Mouse (Mus musculus): ENCODE measurements around the gene Wdfy2. TPM values are rescaled to one million over a fixed set of nuclear protein-coding genes. Genes with fewer than 3 reads are reported as not detected.

The Wdfy2 gene
- polyA plus RNA-seq, 1 experiment from 2014 or later = 7.6 TPM

DNA sequence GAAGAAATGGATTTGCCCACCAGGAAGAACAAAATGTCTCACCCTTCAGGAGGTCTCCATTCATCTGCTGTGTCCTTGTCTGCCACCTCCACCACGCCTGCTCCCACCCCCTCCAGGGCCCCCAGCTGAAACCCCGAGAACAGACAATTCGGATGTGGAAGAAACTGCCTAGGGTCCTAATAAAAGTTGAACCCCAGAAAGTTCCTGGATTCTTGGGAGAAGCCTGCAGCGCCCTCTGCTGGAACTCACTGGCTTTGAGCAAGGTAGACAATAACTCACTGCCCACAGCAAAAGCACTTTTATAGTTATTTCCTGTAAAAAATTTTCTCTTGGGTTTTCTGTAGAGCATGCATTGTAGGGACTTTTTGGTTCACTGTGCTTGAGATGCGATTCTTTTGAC, 137.6 kb downstream of the Wdfy2 start:
- no peak overlapping the region for H3K9ac ChIP-seq (ENCODE audit: low read length)
- no peak overlapping the region for H3K4me2 ChIP-seq (ENCODE audit: low read length)
- 15% methylated on average over 5 of the region's 5 CpGs for WGBS
- no peaks in the 10 kb centered on the region for H3K9me3 ChIP-seq (ENCODE audit: control insufficient read depth, low read length)
- H3K36me3 ChIP-seq (ENCODE audit: control insufficient read depth, insufficient read depth, low read length) = no peaks in the 10 kb centered on the region
- DNase-seq (ENCODE audit: low spot score) = peak; percentile 82
- ATAC-seq (replicated peaks; ENCODE audit: low FRiP score, low TSS enrichment, low read depth) = no peak
- H3K27ac ChIP-seq (ENCODE audit: low read depth) = no peak overlapping the region
- no peaks in the 10 kb centered on the region for H3K4me1 ChIP-seq (replicated peaks; ENCODE audit: control insufficient read depth, insufficient read depth, low read length)
- H3K4me3 ChIP-seq (ENCODE audit: low read depth, low read length) = no peak overlapping the region
- no peaks in the 10 kb centered on the region for H3K27me3 ChIP-seq (replicated peaks; ENCODE audit: control insufficient read depth, insufficient read depth, low read length)

DNA sequence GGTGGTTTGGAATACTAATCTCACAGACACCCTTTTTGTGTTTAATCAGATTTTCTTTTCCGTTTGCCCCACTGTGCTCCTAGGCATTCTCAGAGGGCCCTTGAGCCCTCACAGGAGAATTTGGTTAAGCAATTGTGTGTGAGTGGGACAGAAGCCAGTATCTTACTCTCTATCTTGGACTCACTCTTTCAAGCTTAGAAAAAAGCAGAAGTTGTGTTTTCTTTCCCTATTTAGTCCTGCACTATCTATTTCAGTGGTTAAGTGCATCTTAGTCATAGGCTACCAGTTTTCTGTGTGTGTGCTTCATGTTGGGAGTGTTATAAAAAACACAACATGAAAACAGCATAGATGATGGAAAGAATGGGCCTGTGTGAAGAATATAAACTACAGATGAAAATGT, 142.3 kb downstream of the Wdfy2 start:
- no peak for ATAC-seq (replicated peaks; ENCODE audit: low FRiP score, low TSS enrichment, low read depth)
- WGBS = 80% methylated on average over 1 of the region's 1 CpGs
- H3K9me3 ChIP-seq (ENCODE audit: control insufficient read depth, low read length) = no peaks in the 10 kb centered on the region

DNA sequence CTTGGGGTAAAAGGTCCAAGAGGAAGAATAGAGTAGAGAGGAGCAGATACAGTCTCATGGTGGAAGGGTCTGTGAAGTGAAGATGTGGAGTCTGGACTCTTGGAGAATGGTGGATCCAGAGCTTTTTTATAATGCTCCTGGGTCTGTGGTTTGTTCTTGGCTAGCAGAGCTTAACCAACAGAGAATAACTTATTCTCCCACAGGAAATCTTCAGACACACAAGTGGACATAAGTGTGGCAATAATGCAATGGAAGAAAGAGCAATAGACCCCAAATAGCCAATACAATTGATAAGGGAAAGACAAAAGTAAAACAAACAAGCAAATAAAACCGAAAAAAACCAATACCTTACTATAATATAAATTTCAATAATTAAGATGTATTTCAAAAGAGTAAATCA, 146.9 kb downstream of the Wdfy2 start, which contains the start of gene Defb48:
Defb48 (minus strand) TSS at position 101 of the 400 bp plus-strand sequence.
- H3K4me1 ChIP-seq (replicated peaks; ENCODE audit: control insufficient read depth, insufficient read depth, low read length) = no peaks in the 10 kb centered on the region
- no peak within 1 kb of the TSS for H3K9ac ChIP-seq (ENCODE audit: low read length)
- H3K4me3 ChIP-seq (ENCODE audit: low read depth, low read length) = no peak within 1 kb of the TSS
- no peaks in the 10 kb centered on the region for H3K27me3 ChIP-seq (replicated peaks; ENCODE audit: control insufficient read depth, insufficient read depth, low read length)
- H3K36me3 ChIP-seq (ENCODE audit: control insufficient read depth, insufficient read depth, low read length) = no peaks in the 10 kb centered on the region
- H3K9me3 ChIP-seq (ENCODE audit: control insufficient read depth, low read length) = no peaks in the 10 kb centered on the region
- WGBS = 68% methylated on average over 1 of the region's 1 CpGs
- DNase-seq (ENCODE audit: low spot score) (no peak), ATAC-seq (replicated peaks; ENCODE audit: low FRiP score, low TSS enrichment, low read depth) (no peak)
- H3K4me2 ChIP-seq (ENCODE audit: low read length) = no peak within 1 kb of the TSS
- H3K27ac ChIP-seq (ENCODE audit: low read depth) = no peak within 1 kb of the TSS

More for the DNA sequence above, 142.3 kb downstream of the Wdfy2 start:
- H3K4me2 ChIP-seq (ENCODE audit: low read length) = no peak overlapping the region
- H3K9ac ChIP-seq (ENCODE audit: low read length) = no peak overlapping the region
- H3K4me1 ChIP-seq (replicated peaks; ENCODE audit: control insufficient read depth, insufficient read depth, low read length) = no peaks in the 10 kb centered on the region
- no peak overlapping the region for H3K4me3 ChIP-seq (ENCODE audit: low read depth, low read length)
- no peaks in the 10 kb centered on the region for H3K27me3 ChIP-seq (replicated peaks; ENCODE audit: control insufficient read depth, insufficient read depth, low read length)
- no peak overlapping the region for H3K27ac ChIP-seq (ENCODE audit: low read depth)
- no peaks in the 10 kb centered on the region for H3K36me3 ChIP-seq (ENCODE audit: control insufficient read depth, insufficient read depth, low read length)
- peak; percentile 16 for DNase-seq (ENCODE audit: low spot score)

DNA sequence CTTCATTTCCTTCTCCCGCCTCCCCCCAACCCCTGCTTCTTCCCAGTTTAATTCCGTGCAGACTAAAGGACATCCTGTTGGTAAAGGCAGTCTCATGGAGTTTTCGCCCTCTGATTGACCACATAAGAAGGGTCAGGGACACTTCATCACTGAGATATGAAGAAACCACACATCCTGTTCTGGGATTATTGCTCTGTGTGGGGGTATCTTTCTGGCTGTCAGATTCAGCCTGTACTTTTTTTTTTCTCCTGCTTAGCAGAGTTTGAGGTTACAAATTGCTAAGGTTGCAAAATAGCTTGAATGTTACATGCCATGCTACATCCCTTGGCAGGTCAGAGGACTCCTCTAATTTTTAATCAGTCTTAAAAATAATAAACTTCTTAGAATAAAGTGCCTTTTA, 153.8 kb downstream of the Wdfy2 start:
- no peak overlapping the region for H3K27ac ChIP-seq (ENCODE audit: low read depth)
- ATAC-seq (replicated peaks; ENCODE audit: low FRiP score, low TSS enrichment, low read depth) (no peak), DNase-seq (ENCODE audit: low spot score) (no peak)
- no peak overlapping the region for H3K4me3 ChIP-seq (ENCODE audit: low read depth, low read length)
- H3K9ac ChIP-seq (ENCODE audit: low read length) = no peak overlapping the region
- H3K36me3 ChIP-seq (ENCODE audit: control insufficient read depth, insufficient read depth, low read length) = no peaks in the 10 kb centered on the region
- no peaks in the 10 kb centered on the region for H3K27me3 ChIP-seq (replicated peaks; ENCODE audit: control insufficient read depth, insufficient read depth, low read length)
- WGBS = 62% methylated on average over 3 of the region's 3 CpGs
- no peak overlapping the region for H3K4me2 ChIP-seq (ENCODE audit: low read length)
- H3K9me3 ChIP-seq (ENCODE audit: control insufficient read depth, low read length) = no peaks in the 10 kb centered on the region
- no peaks in the 10 kb centered on the region for H3K4me1 ChIP-seq (replicated peaks; ENCODE audit: control insufficient read depth, insufficient read depth, low read length)

DNA sequence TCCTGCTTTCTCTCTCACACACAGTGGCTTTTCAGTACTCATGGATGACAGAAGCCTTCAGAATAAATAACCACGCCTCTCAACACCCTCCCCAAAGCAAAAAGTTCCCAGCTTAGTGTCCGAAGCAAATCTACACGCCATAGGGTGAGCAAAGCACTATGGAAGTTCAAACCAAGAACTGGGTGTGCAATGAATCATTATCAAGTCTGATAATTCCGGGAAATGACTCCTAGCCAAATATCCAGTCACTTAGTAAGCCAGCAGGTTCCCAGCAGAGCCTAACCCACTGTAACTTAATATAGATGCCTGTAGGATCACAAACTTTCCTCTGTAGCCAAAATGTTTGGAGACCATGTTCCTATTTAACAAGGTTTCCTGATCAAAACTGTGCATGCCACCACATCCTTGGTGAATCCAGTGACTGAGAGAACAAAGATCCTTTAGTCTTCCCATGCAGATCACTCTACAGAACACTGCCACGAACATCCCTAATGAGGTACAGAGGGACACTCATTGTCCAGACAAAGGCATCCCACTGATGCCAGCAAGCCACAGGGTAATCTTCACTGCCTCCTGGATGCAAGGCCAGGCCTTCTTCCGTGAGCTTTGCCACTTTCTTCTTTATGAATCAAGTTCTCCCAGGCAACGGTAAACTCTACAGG, 154.5 kb downstream of the Wdfy2 start:
- 74% methylated on average over 7 of the region's 7 CpGs for WGBS
- DNase-seq (ENCODE audit: low spot score) (no peak), ATAC-seq (replicated peaks; ENCODE audit: low FRiP score, low TSS enrichment, low read depth) (no peak)
- H3K36me3 ChIP-seq (ENCODE audit: control insufficient read depth, insufficient read depth, low read length) = no peaks in the 10 kb centered on the region
- no peak overlapping the region for H3K9ac ChIP-seq (ENCODE audit: low read length)
- H3K4me2 ChIP-seq (ENCODE audit: low read length) = no peak overlapping the region
- H3K27me3 ChIP-seq (replicated peaks; ENCODE audit: control insufficient read depth, insufficient read depth, low read length) = no peaks in the 10 kb centered on the region
- no peaks in the 10 kb centered on the region for H3K9me3 ChIP-seq (ENCODE audit: control insufficient read depth, low read length)
- no peak overlapping the region for H3K27ac ChIP-seq (ENCODE audit: low read depth)
- no peak overlapping the region for H3K4me3 ChIP-seq (ENCODE audit: low read depth, low read length)
- no peaks in the 10 kb centered on the region for H3K4me1 ChIP-seq (replicated peaks; ENCODE audit: control insufficient read depth, insufficient read depth, low read length)

DNA sequence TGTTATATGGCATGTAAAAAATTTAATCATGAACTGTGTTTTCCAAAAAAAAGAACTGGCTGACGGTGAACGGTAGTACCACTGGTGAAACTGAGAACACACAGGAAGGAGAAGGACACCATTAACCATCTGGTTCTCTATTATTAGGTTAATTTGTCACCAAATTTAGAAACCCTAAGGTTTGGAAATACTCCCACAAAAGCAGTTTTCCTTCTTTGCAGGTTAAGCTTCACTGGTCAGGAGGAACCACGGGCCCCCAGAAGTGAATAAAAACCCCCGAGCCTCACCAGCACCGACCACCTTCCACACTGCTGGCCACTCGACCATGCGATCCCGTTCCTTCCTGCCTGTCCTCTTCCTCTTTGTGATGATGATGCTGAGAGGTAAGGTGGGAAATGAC, 160.3 kb downstream of the Wdfy2 start, which contains the start of gene Defb47:
Defb47 (plus strand) TSS at position 301 of the 400 bp plus-strand sequence.
- no peak within 1 kb of the TSS for H3K4me3 ChIP-seq (ENCODE audit: low read depth, low read length)
- WGBS = 88% methylated on average over 8 of the region's 8 CpGs
- no peaks in the 10 kb centered on the region for H3K36me3 ChIP-seq (ENCODE audit: control insufficient read depth, insufficient read depth, low read length)
- no peak for ATAC-seq (replicated peaks; ENCODE audit: low FRiP score, low TSS enrichment, low read depth)
- no peaks in the 10 kb centered on the region for H3K27me3 ChIP-seq (replicated peaks; ENCODE audit: control insufficient read depth, insufficient read depth, low read length)
- no peak within 1 kb of the TSS for H3K27ac ChIP-seq (ENCODE audit: low read depth)
- H3K9ac ChIP-seq (ENCODE audit: low read length) = no peak within 1 kb of the TSS
- H3K4me1 ChIP-seq (replicated peaks; ENCODE audit: control insufficient read depth, insufficient read depth, low read length) = no peaks in the 10 kb centered on the region
- DNase-seq (ENCODE audit: low spot score) = no peak
- H3K4me2 ChIP-seq (ENCODE audit: low read length) = no peak within 1 kb of the TSS
- no peaks in the 10 kb centered on the region for H3K9me3 ChIP-seq (ENCODE audit: control insufficient read depth, low read length)

DNA sequence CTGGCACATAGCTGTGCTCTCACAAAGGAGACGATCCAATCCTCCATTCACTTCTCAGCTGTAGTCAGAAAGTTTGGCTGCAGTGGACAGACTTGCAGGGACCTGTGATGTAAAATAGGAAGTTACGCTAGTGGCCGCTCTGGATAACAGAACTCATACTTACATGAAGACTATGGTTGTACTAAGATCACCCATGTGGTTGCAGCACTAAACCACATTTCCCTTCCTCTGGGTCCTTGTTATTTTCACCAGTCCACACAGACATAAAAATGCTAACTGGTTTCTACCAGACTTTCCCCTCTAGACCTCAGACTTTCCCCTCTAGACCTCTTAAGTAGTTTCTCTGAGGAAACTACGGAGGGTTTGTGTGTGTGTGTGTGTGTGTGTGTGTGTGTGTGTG, 161.5 kb downstream of the Wdfy2 start:
- ATAC-seq (replicated peaks; ENCODE audit: low FRiP score, low TSS enrichment, low read depth) = no peak
- Histone ChIP-seq H3K4me1 (replicated peaks; ENCODE audit: control insufficient read depth, insufficient read depth, low read length) (no peaks in the 10 kb centered on the region), H3K27me3 (replicated peaks; ENCODE audit: control insufficient read depth, insufficient read depth, low read length) (no peaks in the 10 kb centered on the region), H3K4me3 (ENCODE audit: low read depth, low read length) (no peak overlapping the region), H3K27ac (ENCODE audit: low read depth) (no peak overlapping the region), H3K9me3 (ENCODE audit: control insufficient read depth, low read length) (no peaks in the 10 kb centered on the region), H3K4me2 (ENCODE audit: low read length) (no peak overlapping the region), H3K9ac (ENCODE audit: low read length) (no peak overlapping the region), H3K36me3 (ENCODE audit: control insufficient read depth, insufficient read depth, low read length) (no peaks in the 10 kb centered on the region)
- DNase-seq (ENCODE audit: low spot score) = no peak
- 82% methylated on average over 4 of the region's 4 CpGs for WGBS

DNA sequence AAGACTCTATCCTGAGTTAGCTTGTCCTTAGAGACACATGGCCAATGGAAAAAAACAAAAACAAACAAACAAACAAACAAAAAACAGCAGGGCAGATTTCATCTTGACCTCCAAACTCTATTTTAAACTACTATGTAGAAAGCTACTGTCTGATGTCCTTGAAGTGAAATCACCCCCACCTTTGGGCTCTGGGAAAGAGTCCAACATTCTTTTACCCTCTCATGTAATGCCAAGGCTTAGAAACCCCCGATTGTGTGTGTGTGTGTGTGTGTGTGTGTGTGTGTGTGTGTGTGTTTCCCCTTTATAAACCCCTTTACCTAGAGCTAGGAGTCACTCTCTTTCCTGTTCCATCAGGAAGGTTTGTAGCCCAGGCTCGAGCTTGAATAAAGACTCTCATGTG, 165.1 kb downstream of the Wdfy2 start:
- Histone ChIP-seq H3K27ac (ENCODE audit: low read depth) (no peak overlapping the region), H3K4me1 (replicated peaks; ENCODE audit: control insufficient read depth, insufficient read depth, low read length) (no peaks in the 10 kb centered on the region), H3K4me3 (ENCODE audit: low read depth, low read length) (no peak overlapping the region), H3K9me3 (ENCODE audit: control insufficient read depth, low read length) (no peaks in the 10 kb centered on the region), H3K27me3 (replicated peaks; ENCODE audit: control insufficient read depth, insufficient read depth, low read length) (no peaks in the 10 kb centered on the region), H3K4me2 (ENCODE audit: low read length) (no peak overlapping the region), H3K36me3 (ENCODE audit: control insufficient read depth, insufficient read depth, low read length) (no peaks in the 10 kb centered on the region), H3K9ac (ENCODE audit: low read length) (no peak overlapping the region)
- WGBS = 63% methylated on average over 2 of the region's 2 CpGs
- DNase-seq (ENCODE audit: low spot score) (no peak), ATAC-seq (replicated peaks; ENCODE audit: low FRiP score, low TSS enrichment, low read depth) (no peak)
